Mouse (Mus musculus) stomach, embryonic 14.5 days (tissue): ENCODE measurements around the gene Tex35. TPM values are rescaled to one million over a fixed set of nuclear protein-coding genes. Genes with fewer than 3 reads are reported as not detected.

Experiments used
- ATAC-seq: fragments of 200-750 bp; cut with Nextera tagmentation; 2 replicates; pipeline ENCODE4 v1.8.0; 2017; ENCODE audit warnings: low read depth, moderate TSS enrichment; ENCODE audit not compliant: insufficient number of reproducible peaks, insufficient read depth, low FRiP score
- H3K27ac ChIP-seq: fragments of 300-500 bp; sonication (generic); 2 replicates; pipeline ENCODE4 v1.5.1; 2014; ENCODE audit warnings: mild to moderate bottlenecking, low read length, moderate library complexity, mixed read lengths
- H3K27me3 ChIP-seq: fragments of 300-500 bp; sonication (generic); 2 replicates; pipeline ENCODE4 v1.6.1; 2014; ENCODE audit warnings: low read length, control low read depth, mixed read lengths; ENCODE audit not compliant: control insufficient read depth, insufficient read depth
- H3K36me3 ChIP-seq: fragments of 300-500 bp; sonication (generic); 2 replicates; pipeline ENCODE4 v1.6.1; 2014; ENCODE audit warnings: mild to moderate bottlenecking, control low read depth, low read length, moderate library complexity, mixed read lengths; ENCODE audit not compliant: control insufficient read depth, insufficient read depth
- H3K4me1 ChIP-seq: fragments of 300-500 bp; sonication (generic); 2 replicates; pipeline ENCODE4 v1.6.1; 2014; ENCODE audit warnings: low read length, control low read depth, mixed read lengths; ENCODE audit not compliant: control insufficient read depth, insufficient read depth
- H3K4me2 ChIP-seq: fragments of 300-500 bp; sonication (generic); replicated peaks from 2 replicates; pipeline ENCODE4 v1.6.1; 2014; ENCODE audit warnings: low read depth, low read length, control low read depth
- H3K4me3 ChIP-seq: fragments of 300-500 bp; sonication (generic); 2 replicates; pipeline ENCODE4 v1.5.1; 2014; ENCODE audit warnings: low read depth, low read length, control low read depth
- H3K9ac ChIP-seq: fragments of 300-500 bp; sonication (generic); replicated peaks from 2 replicates; pipeline ENCODE4 v1.6.1; 2014; ENCODE audit warnings: low read depth, mild to moderate bottlenecking, control low read depth, low read length, moderate library complexity, mixed read lengths
- H3K9me3 ChIP-seq: fragments of 300-500 bp; sonication (generic); 2 replicates; pipeline ENCODE4 v1.6.1; 2016; ENCODE audit warnings: low read depth, low read length, control low read depth; ENCODE audit not compliant: control insufficient read depth
- WGBS: fragments of 180-500 bp; shearing (Covaris S2); extraction: QIAGEN DNeasy Blood & Tissue Kit; methylation state at CpG from one replicate; pipeline ENCODE4 v1.1.7; 2014; 5-methylcytosine and 5-hydroxymethylcytosine counted together
- polyA plus RNA-seq: library from polyadenylated mRNA; unstranded; fragments of >200 nt; fragmentation: Nextera tagmentation; extraction: Ambion mirVana; gene quantifications from 2 replicates; pipeline ENCODE4 v1.2.1, GENCODE M21; 2014

Tex35 gene
- not detected in 2 replicates for polyA plus RNA-seq

DNA sequence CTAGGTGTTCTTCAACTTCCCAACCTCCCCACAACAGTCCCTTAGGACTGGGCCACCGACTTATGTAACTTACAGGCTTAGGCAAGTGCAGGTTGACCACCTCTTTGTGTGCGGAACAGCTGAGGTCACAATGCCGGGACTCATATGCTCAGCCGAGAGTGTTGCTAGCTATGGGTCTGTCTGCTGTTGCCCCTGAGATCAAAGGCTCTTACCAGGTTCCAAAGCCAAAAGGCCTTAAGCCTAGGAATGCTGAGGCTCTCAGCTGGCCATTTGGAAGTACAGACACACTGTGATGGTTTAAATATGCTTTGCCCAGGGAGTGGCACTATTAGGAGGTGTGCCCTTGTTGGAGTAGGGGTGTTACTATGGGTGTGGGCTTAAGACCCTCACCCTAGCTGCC, at the start of gene Tex35:
Gene Tex35, minus strand, starts transcription at position 101 of the 400 bp plus-strand sequence.
- Histone ChIP-seq H3K4me3 (no peak within 1 kb of the TSS), H3K9me3 (no peaks in the 10 kb centered on the region), H3K9ac (no peak within 1 kb of the TSS), H3K36me3 (no peaks in the 10 kb centered on the region), H3K4me1 (0 out of 2 replicates have a peak, but pooled peaks cover 3% of the 10 kb centered on the region), H3K27me3 (no peaks in the 10 kb centered on the region), H3K4me2 (no peak within 1 kb of the TSS), H3K27ac (no peak within 1 kb of the TSS)
- 82% methylated on average over 4 of the region's 4 CpGs for WGBS
- ATAC-seq = no peak

GRCm38 (mm10) chr1:157153781-157154180, 45.3 kb upstream of the Tex35 start:
- no peak for ATAC-seq
- H3K9ac ChIP-seq = no peak overlapping the region

GRCm38 (mm10) chr1:157150107-157150506, 41.6 kb upstream of the Tex35 start:
- no peaks in the 10 kb centered on the region for H3K36me3 ChIP-seq
- ATAC-seq = no peak
- no peak overlapping the region for H3K27ac ChIP-seq
- no peaks in the 10 kb centered on the region for H3K27me3 ChIP-seq
- no peak overlapping the region for H3K4me2 ChIP-seq
- H3K4me1 ChIP-seq = no peaks in the 10 kb centered on the region
- no peak overlapping the region for H3K4me3 ChIP-seq
- H3K9me3 ChIP-seq = no peaks in the 10 kb centered on the region
- H3K9ac ChIP-seq = no peak overlapping the region
- WGBS = 77% methylated on average over 1 of the region's 1 CpGs

More at GRCm38 (mm10) chr1:157153781-157154180, 45.3 kb upstream of the Tex35 start:
- Histone ChIP-seq H3K4me1 (no peaks in the 10 kb centered on the region), H3K9me3 (no peaks in the 10 kb centered on the region), H3K27ac (no peak overlapping the region), H3K4me2 (no peak overlapping the region), H3K36me3 (peaks cover 7% of the 10 kb centered on the region; the same call in 1 of the 2 replicates), H3K27me3 (no peaks in the 10 kb centered on the region), H3K4me3 (no peak overlapping the region)

DNA sequence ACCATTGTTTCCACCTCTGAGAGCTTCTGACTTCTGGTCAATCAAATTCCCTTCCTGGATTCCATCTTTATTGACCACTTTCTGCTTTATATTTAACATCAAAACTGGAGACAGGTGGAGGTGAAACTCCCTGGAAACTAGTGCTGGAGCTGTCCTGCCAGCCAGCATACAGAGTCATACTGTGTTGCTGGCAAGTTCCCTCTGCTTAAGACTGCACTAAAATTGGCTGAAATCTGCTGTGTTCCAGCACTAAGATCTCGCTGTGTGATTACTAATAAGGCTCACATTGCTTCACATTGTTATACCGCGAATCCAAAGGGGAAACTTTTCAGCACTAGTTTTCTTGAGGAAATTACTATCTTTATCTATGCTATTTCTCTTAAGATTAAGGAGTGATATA, 36.1 kb upstream of the Tex35 start:
- Histone ChIP-seq H3K9ac (no peak overlapping the region), H3K4me3 (no peak overlapping the region), H3K4me1 (no peaks in the 10 kb centered on the region), H3K4me2 (no peak overlapping the region), H3K36me3 (no peaks in the 10 kb centered on the region), H3K9me3 (no peaks in the 10 kb centered on the region), H3K27ac (no peak overlapping the region), H3K27me3 (no peaks in the 10 kb centered on the region)
- no peak for ATAC-seq
- 89% methylated on average over 3 of the region's 3 CpGs for whole genome bisulfite sequencing

- 16% methylated on average over 7 of the region's 7 CpGs for WGBS
- Histone ChIP-seq H3K36me3 (no peaks in the 10 kb centered on the region), H3K4me1 (no peaks in the 10 kb centered on the region), H3K27ac (no peak overlapping the region), H3K4me3 (no peak overlapping the region), H3K27me3 (no peaks in the 10 kb centered on the region), H3K9ac (no peak overlapping the region), H3K4me2 (no peak overlapping the region), H3K9me3 (no peaks in the 10 kb centered on the region)
- peak; percentile 28; the same call in 1 of the 2 replicates for ATAC-seq
Observed at GRCm38 (mm10) chr1:157143326-157143932, 34.9 kb upstream of the Tex35 start.

GRCm38 (mm10) chr1:157141014-157141413, 32.5 kb upstream of the Tex35 start:
- no peak overlapping the region for H3K4me2 ChIP-seq
- WGBS = 81% methylated on average over 3 of the region's 3 CpGs
- H3K4me3 ChIP-seq = no peak overlapping the region
- no peak for ATAC-seq
- no peaks in the 10 kb centered on the region for H3K36me3 ChIP-seq
- no peaks in the 10 kb centered on the region for H3K9me3 ChIP-seq
- H3K9ac ChIP-seq = no peak overlapping the region
- no peak overlapping the region for H3K27ac ChIP-seq
- no peaks in the 10 kb centered on the region for H3K27me3 ChIP-seq
- no peaks in the 10 kb centered on the region for H3K4me1 ChIP-seq

DNA sequence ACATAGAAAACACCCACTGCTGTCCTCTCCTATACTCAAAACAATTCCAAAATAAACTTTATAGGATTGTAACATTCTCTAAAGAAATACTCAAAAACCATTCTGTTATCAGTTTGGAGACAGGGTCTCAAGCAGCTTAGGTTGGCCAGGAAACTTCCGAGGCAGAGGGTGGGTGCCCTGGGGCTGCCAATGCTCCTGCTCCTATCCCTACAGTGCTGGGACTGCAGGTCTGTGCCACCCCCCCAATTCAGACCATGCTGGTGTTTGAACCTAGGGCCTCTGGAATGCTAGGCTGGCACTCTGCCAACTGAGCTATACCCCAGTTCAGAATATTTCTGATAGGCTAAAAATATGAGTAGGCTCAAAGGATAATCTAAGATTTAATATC, 29.4 kb upstream of the Tex35 start:
- WGBS = 75% methylated on average over 1 of the region's 1 CpGs
- Histone ChIP-seq H3K9ac (no peak overlapping the region), H3K4me1 (no peaks in the 10 kb centered on the region), H3K4me2 (no peak overlapping the region), H3K4me3 (no peak overlapping the region), H3K9me3 (no peaks in the 10 kb centered on the region), H3K36me3 (no peaks in the 10 kb centered on the region), H3K27ac (no peak overlapping the region), H3K27me3 (no peaks in the 10 kb centered on the region)
- no peak for ATAC-seq

GRCm38 (mm10) chr1:157137132-157137853, 28.8 kb upstream of the Tex35 start:
- no peak overlapping the region for H3K27ac ChIP-seq
- no peak for ATAC-seq
- no peaks in the 10 kb centered on the region for H3K27me3 ChIP-seq
- no peak overlapping the region for H3K4me3 ChIP-seq
- H3K9me3 ChIP-seq = no peaks in the 10 kb centered on the region
- no peaks in the 10 kb centered on the region for H3K36me3 ChIP-seq
- no peaks in the 10 kb centered on the region for H3K4me1 ChIP-seq
- 80% methylated on average over 9 of the region's 9 CpGs for WGBS
- no peak overlapping the region for H3K4me2 ChIP-seq
- no peak overlapping the region for H3K9ac ChIP-seq
